Mouse (Mus musculus) kidney, postnatal 36 days (tissue): Measurements from ENCODE around the gene Gdf11.

Source experiments
- DNase-seq, 2 experiments: peaks; one replicate each; pipeline ENCODE4 v3.0.0; 2021 to 2022; ENCODE audit warnings: mixed read lengths in 2 of 2

Gdf11 gene

DNA sequence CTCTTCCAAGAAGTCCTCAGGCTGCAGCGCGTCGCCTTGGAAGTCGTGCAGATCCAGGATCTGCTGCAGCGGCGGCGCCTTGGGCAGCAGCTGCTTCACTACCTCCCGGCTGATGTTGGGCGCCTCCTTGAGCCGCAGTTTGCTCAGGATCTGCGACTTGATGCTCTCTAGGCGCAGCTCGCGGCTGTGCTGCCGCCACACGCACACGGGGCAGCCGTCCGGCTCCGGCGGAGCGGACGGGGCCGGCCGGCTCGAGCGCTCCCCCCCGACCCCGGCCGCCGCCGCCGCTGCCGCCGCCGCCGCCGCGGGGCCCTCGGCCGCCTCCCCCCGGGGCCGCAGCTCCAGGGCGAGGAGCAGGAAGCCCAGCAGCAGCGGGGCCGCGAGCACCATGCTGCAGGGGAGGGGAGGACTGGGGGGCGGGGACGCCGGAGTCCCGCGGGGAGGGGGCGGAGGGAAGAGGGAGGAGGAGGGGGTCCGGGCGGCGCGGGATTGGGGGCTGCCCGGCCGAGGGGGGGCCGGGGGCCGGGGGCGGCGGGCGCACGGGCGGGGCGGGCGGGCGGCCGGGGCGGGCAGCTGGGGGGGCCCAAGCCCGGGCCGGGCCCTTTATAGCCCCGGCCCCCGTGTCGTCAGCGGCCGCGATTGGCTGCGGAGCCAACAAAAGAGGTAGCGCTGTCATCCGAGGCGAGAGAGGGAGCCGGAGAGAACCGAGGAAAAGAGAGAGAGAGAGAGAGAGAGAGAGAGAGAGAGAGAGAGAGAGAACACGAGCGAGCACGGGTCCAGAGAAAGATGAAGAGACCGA is at the start of gene Gdf11:
TSS of gene Gdf11 (minus strand) at position 423 of the 799 bp plus-strand sequence.
- DNase-seq = peak; percentile 49 to 72

- DNase-seq = no peak
These were observed 49.0 kb upstream of the Gdf11 start for GRCm38 (mm10) chr10:128940475-128941061.

DNA sequence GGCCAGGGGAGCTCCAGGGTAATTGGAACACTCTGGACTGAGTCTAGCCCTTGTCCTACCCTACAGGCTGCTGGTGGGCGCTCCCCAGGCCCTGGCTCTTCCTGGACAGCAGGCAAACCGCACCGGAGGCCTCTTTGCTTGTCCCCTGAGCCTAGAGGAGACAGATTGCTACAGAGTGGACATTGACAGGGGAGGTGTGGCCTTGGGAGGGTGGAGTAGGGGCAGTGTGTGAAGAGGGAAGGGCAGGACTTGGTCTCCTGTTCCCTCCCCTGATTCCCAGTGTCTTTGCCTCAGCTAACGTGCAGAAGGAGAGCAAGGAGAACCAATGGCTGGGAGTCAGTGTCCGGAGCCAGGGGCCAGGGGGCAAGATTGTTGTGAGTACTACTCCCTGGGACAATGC is 47.5 kb upstream of the Gdf11 start:
- DNase-seq = peak; percentile 62 to 66

DNA sequence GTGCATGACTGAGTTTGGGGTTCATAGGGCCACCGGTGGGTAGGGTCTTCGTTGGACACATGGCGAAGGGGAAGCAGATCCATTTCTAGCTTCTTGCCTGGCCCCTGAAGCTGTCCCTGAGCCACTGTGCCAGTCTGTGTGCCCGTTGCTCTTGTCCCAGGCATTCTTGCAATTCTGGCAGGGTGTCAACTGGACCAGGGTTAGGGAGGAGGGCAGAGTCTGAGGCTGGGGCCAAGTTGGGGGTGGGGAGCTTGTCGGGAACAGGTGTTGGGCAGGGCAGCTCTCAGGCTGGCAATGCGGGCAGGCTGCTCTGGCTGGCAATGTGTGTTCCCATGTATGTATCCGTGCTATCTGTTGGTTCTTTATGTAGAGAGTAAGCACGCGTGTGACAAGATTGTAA is 46.9 kb upstream of the Gdf11 start:
- peak; percentile 94 for DNase-seq

- no peak for DNase-seq
These were observed 46.4 kb upstream of the Gdf11 start for GRCm38 (mm10) chr10:128937756-128938390.

- no peak for DNase-seq
These were observed 44.4 kb upstream of the Gdf11 start for GRCm38 (mm10) chr10:128935826-128936440.

- DNase-seq = no peak
These were observed 43.7 kb upstream of the Gdf11 start for GRCm38 (mm10) chr10:128934997-128935787.

- no peak for DNase-seq
These were observed 42.6 kb upstream of the Gdf11 start for GRCm38 (mm10) chr10:128933976-128934721.

- peak; percentile 62 to 76 for DNase-seq
These were observed 42.1 kb upstream of the Gdf11 start, which contains the start of gene Itga7 for GRCm38 (mm10) chr10:128933574-128933973. Gene Itga7 (plus strand): TSS chr10:128933818.

DNA sequence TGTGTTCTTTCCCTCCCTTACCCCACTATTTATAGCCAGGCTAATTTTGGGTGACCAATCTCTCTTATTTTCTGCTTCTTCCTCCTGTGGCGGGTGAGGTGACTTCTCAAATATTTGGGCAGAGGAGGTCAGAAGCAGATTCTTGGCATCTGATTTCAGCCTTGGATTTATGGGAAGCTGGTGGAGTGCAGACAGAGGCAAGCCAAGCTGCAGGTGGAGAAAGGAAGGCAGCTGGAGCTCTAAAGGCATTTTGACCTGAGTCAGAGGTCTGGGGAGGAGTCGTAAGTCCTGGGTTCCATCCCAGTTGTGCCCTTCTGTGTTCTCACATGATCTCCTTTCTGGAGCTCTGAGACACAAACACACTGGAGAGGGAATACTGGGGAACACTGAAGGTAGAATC is 39.9 kb upstream of the Gdf11 start:
- no peak for DNase-seq

- peak; percentile 53 to 55 for DNase-seq
These were observed 38.3 kb upstream of the Gdf11 start for GRCm38 (mm10) chr10:128929638-128930378.

DNA sequence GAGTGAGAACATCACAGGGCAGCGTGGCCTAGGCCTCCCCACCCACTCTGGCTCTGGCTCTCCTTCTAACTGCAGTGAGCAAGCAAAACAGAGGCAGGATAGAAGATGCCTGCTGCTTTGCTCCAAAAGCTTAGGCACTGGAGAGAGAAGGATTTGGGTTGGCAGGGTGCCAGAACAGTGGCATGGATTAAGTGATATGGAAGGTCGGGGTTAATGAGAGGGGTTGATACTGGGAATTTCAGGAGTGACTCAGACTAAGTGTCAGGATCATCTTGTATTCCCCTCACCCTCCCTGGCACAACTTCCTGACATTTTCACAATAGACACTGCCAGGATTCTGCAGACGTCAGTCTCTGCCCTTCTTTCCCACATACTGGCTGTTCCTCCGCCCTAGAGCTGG is 36.8 kb upstream of the Gdf11 start:
- DNase-seq = peak in 1 of 2 experiments; percentile 34

DNA sequence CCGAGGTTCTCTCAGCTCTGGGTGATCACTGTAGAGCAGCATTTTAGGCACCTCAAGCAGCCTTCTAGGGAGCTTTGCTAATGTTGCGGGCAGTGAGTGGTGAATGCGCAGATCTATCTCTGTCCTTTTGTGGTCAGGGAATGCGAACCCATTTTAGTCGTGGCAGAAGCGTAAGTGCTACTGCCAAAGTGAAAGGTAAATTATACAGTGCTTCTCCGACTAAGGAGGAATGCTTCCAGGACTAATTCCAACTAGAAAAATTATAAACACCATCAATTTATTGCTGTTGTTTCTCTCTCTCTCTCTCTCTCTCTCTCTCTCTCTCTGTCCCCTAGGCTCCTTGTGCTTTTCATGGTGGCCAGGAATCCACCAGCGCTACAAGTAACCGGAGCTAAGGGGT is 32.4 kb upstream of the Gdf11 start, which contains the start of gene Bloc1s1:
TSS of gene Bloc1s1 (minus strand) at position 101 of the 400 bp plus-strand sequence.
- DNase-seq = no peak

DNA sequence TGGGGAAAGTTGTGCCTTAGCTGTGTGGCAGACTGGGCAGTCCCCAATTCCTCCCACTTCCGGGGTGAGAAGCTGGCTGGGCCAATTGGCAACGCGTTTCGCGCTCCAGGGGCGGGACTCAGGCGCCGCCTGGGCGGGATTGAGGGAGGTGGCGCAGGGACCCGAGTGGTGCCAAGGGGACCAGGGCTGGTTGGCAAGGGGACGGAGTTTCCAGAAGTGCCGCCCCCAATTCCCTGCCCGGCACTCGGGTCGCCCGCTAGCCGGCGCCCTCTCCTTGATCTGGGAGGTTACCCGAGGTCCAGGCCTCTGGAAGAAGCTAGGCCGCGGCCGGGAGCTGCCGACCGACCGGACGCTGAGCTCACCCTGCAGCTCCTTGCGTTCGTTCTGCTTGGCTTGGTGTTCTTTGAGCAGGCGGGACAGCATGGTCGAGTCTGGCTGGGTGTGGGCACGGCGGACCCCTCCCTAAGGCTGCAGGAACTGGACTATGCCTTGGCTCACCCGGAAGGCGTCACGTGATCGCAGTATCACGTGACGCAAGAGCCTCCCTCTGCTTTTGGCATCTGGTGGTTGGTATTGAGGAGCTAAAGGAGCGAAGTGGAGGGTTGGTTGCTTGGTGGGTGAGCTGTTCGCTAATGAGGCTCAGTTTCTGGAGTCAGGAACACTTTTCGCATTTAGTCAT is 31.6 kb upstream of the Gdf11 start:
- DNase-seq = peak; percentile 97

GRCm38 (mm10) chr10:128922822-128923012 is 31.2 kb upstream of the Gdf11 start, which contains the start of gene Rdh5:
Gene Rdh5 (minus strand): TSS chr10:128922888.
- no peak for DNase-seq

GRCm38 (mm10) chr10:128921883-128922821 is 30.6 kb upstream of the Gdf11 start:
- DNase-seq = no peak

GRCm38 (mm10) chr10:128921251-128921650 is 29.7 kb upstream of the Gdf11 start:
- DNase-seq = peak in 1 of 2 experiments; percentile 31

DNA sequence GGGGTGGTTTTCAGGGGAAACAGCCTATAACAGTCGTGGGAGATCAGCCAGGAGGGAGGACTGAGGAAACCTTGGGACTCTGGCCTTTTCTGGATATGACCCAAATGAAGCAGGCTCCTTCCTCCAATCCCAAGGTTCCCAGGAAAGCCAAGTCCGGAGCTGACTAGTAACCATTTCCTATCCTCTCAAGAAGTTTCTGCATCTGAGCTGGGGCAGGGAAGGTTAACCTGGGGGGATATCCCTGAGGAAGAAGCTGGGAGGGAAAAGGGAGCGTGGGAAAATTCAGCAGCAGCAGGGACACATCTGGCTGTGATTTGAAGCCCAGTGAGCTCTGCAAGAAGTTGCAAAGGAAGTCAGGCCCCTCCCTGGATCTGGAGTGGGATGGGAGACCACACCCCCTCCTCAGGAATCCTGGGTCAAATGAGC is 29.2 kb upstream of the Gdf11 start:
- DNase-seq = peak; percentile 62 to 72

GRCm38 (mm10) chr10:128919966-128920365 is 28.4 kb upstream of the Gdf11 start:
- DNase-seq = no peak
